ENCODE assay signal across 8 mouse cellular contexts in genomic region chr17:56506417-56507065, GRCm38 (mm10). TPM values are rescaled to one million over a fixed set of nuclear protein-coding genes. Genes with fewer than 3 reads are reported as not detected.
A peak's percentile ranks its signal among the peaks of the same experiment; 100 is the strongest.
DNase-seq lines count a peak whose midpoint lies in the region; ATAC-seq lines count a peak whose summit lies in the region.

No protein-coding gene starts in this region.

- H3K9me3 ChIP-seq in lung, embryonic 16.5 days (ENCODE audit: control insufficient read depth, low read length) = peaks cover 1% of the 10 kb centered on the region; the same call in 1 of the 2 replicates
- no peaks in the 10 kb centered on the region for H3K9me3 ChIP-seq in intestine, embryonic 16.5 days (ENCODE audit: control insufficient read depth, low read length)
- H3K9me3 ChIP-seq in neural tube, embryonic 14.5 days (ENCODE audit: control insufficient read depth, low read length) = no peaks in the 10 kb centered on the region

- no peaks in the 10 kb centered on the region for H3K36me3 ChIP-seq in lung, embryonic 16.5 days (ENCODE audit: control insufficient read depth, insufficient read depth, low read length)
- H3K36me3 ChIP-seq in intestine, embryonic 16.5 days (ENCODE audit: control insufficient read depth, insufficient read depth, low read length) = no peaks in the 10 kb centered on the region
- no peaks in the 10 kb centered on the region for H3K36me3 ChIP-seq in neural tube, embryonic 14.5 days (ENCODE audit: control insufficient read depth, insufficient read depth, low read length)

- H3K9ac ChIP-seq in lung, embryonic 16.5 days (ENCODE audit: low read length) = peak overlapping the region; percentile 88
- peak overlapping the region; percentile 90 for H3K9ac ChIP-seq in intestine, embryonic 16.5 days (ENCODE audit: low read depth, low read length)
- H3K9ac ChIP-seq in neural tube, embryonic 14.5 days (replicated peaks; ENCODE audit: low read depth, low read length) = peak overlapping the region; percentile 75

- H3K27ac ChIP-seq in lung, embryonic 16.5 days (ENCODE audit: low read length) = peak overlapping the region; percentile 82; the same call in 1 of the 2 replicates
- H3K27ac ChIP-seq in intestine, embryonic 16.5 days (ENCODE audit: low read length) = peak overlapping the region; percentile 95
- H3K27ac ChIP-seq in neural tube, embryonic 14.5 days (ENCODE audit: low read depth, low read length) = peak overlapping the region; percentile 91

- H3K27me3 ChIP-seq in lung, embryonic 16.5 days (ENCODE audit: control insufficient read depth, insufficient read depth, low read depth, low read length) = peaks cover 30% of the 10 kb centered on the region
- peaks cover 19% of the 10 kb centered on the region for H3K27me3 ChIP-seq in intestine, embryonic 16.5 days (replicated peaks; ENCODE audit: control insufficient read depth, insufficient read depth, low read length)
- peaks cover 13% of the 10 kb centered on the region for H3K27me3 ChIP-seq in neural tube, embryonic 14.5 days (ENCODE audit: control insufficient read depth, insufficient read depth, low read length)

- no peak for ATAC-seq in lung, embryonic 16.5 days (ENCODE audit: low read depth)
- no peak for ATAC-seq in intestine, embryonic 16.5 days
- ATAC-seq in neural tube, embryonic 14.5 days (ENCODE audit: low read depth) = no peak

- H3K4me2 ChIP-seq in lung, embryonic 16.5 days (ENCODE audit: low read depth, low read length) = peak overlapping the region; percentile 99
- peak overlapping the region; percentile 98 for H3K4me2 ChIP-seq in intestine, embryonic 16.5 days (ENCODE audit: low read depth, low read length)
- peak overlapping the region; percentile 88 for H3K4me2 ChIP-seq in neural tube, embryonic 14.5 days (ENCODE audit: low read depth, low read length)

- peak; percentile 33 for DNase-seq in cerebellum, adult 11 months
- no peak for DNase-seq in cerebellum, postnatal 4 days (ENCODE audit: low spot score in 2 of 2)
- DNase-seq in lung, postnatal 10 days = no peak
- no peak for DNase-seq in right cerebral cortex, adult 2 months (ENCODE audit: low spot score in 2 of 2)
- no peak for DNase-seq in right cerebral cortex, adult 18-20 months

- H3K4me3 ChIP-seq in lung, embryonic 16.5 days (ENCODE audit: low read length) = peak overlapping the region; percentile 66
- H3K4me3 ChIP-seq in intestine, embryonic 16.5 days (ENCODE audit: low read length) = peak overlapping the region; percentile 66
- peak overlapping the region; percentile 54 for H3K4me3 ChIP-seq in neural tube, embryonic 14.5 days (ENCODE audit: low read depth, low read length)

- peaks cover 9% of the 10 kb centered on the region for H3K4me1 ChIP-seq in lung, embryonic 16.5 days (replicated peaks; ENCODE audit: control insufficient read depth, insufficient read depth, low read length)
- peaks cover 7% of the 10 kb centered on the region for H3K4me1 ChIP-seq in intestine, embryonic 16.5 days (ENCODE audit: control insufficient read depth, insufficient read depth, low read length)
- H3K4me1 ChIP-seq in neural tube, embryonic 14.5 days (ENCODE audit: control insufficient read depth, insufficient read depth, low read length) = peaks cover 15% of the 10 kb centered on the region

- 54% methylated on average over 15 of the region's 15 CpGs for WGBS in lung, embryonic 16.5 days
- WGBS in intestine, embryonic 16.5 days = 60% methylated on average over 15 of the region's 15 CpGs
- WGBS in neural tube, embryonic 14.5 days = 56% methylated on average over 15 of the region's 15 CpGs

RNA-seq across cellular contexts. Expression of gene Znrf4, which starts 5.7 kb away (rescaled TPM):
- polyA plus RNA-seq in lung, embryonic 16.5 days (2015; fragmentation: Nextera tagmentation; extraction: Ambion mirVana) = not detected in 2 replicates
- not detected in 2 replicates for polyA plus RNA-seq in intestine, embryonic 16.5 days (2015; fragmentation: Nextera tagmentation; extraction: Ambion mirVana)
- polyA plus RNA-seq in neural tube, embryonic 14.5 days (2014; fragmentation: Nextera tagmentation; extraction: Ambion mirVana) = not detected in 2 replicates

RNA-seq across cellular contexts. Expression of gene Ptprs, which starts 30.3 kb away (rescaled TPM):
- 59.1 and 59.9 TPM in 2 replicates for polyA plus RNA-seq in lung, embryonic 16.5 days (2015; fragmentation: Nextera tagmentation; extraction: Ambion mirVana)
- 34.4 and 37.3 TPM in 2 replicates for polyA plus RNA-seq in intestine, embryonic 16.5 days (2015; fragmentation: Nextera tagmentation; extraction: Ambion mirVana)
- polyA plus RNA-seq in neural tube, embryonic 14.5 days (2014; fragmentation: Nextera tagmentation; extraction: Ambion mirVana) = 255 and 266 TPM in 2 replicates

RNA-seq across cellular contexts. Expression of gene Gm20219, which starts 47.6 kb away (rescaled TPM):
- polyA plus RNA-seq in lung, embryonic 16.5 days (2015; fragmentation: Nextera tagmentation; extraction: Ambion mirVana) = 4.8 and 4.9 TPM in 2 replicates
- 0.98 and 1.4 TPM in 2 replicates for polyA plus RNA-seq in intestine, embryonic 16.5 days (2015; fragmentation: Nextera tagmentation; extraction: Ambion mirVana)
- 1.5 and 1.9 TPM in 2 replicates for polyA plus RNA-seq in neural tube, embryonic 14.5 days (2014; fragmentation: Nextera tagmentation; extraction: Ambion mirVana)
